Mouse (Mus musculus): ENCODE measurements around the gene Vstm2l. TPM values are rescaled to one million over a fixed set of nuclear protein-coding genes. Genes with fewer than 3 reads are reported as not detected.

The Vstm2l gene
- polyA plus RNA-seq, 1 experiment from 2014 or later: 0.90 TPM

- no peak overlapping the region for H3K27ac ChIP-seq (ENCODE audit: low read depth, low read length)
- H3K4me3 ChIP-seq (ENCODE audit: low read depth, low read length): no peak overlapping the region
- H3K4me1 ChIP-seq (replicated peaks; ENCODE audit: control insufficient read depth, insufficient read depth, low read length): no peaks in the 10 kb centered on the region
- no peak for ATAC-seq
- no peaks in the 10 kb centered on the region for H3K36me3 ChIP-seq (ENCODE audit: control insufficient read depth, insufficient read depth)
- H3K4me2 ChIP-seq (replicated peaks; ENCODE audit: low read depth): no peak overlapping the region
- H3K9ac ChIP-seq (ENCODE audit: low read depth, low read length): no peak overlapping the region
- H3K27me3 ChIP-seq (replicated peaks; ENCODE audit: control insufficient read depth, insufficient read depth, low read length): no peaks in the 10 kb centered on the region
- no peak for TF ChIP-seq CTCF (IDR thresholded peaks at IDR 0.05; ENCODE audit: low read depth)
- WGBS: 44% methylated on average over 5 of the region's 5 CpGs
- H3K9me3 ChIP-seq (ENCODE audit: control insufficient read depth): no peaks in the 10 kb centered on the region
Observed at GRCm38 (mm10) chr2:157953978-157954377, 39.5 kb downstream of the Vstm2l start.

- no peaks in the 10 kb centered on the region for H3K27me3 ChIP-seq (replicated peaks; ENCODE audit: control insufficient read depth, insufficient read depth, low read length)
- H3K4me1 ChIP-seq (replicated peaks; ENCODE audit: control insufficient read depth, insufficient read depth, low read length): no peaks in the 10 kb centered on the region
- H3K4me3 ChIP-seq (ENCODE audit: low read depth, low read length): no peak overlapping the region
- no peak overlapping the region for H3K9ac ChIP-seq (ENCODE audit: low read depth, low read length)
- TF ChIP-seq CTCF (IDR thresholded peaks at IDR 0.05; ENCODE audit: low read depth): no peak
- H3K36me3 ChIP-seq (ENCODE audit: control insufficient read depth, insufficient read depth): no peaks in the 10 kb centered on the region
- H3K27ac ChIP-seq (ENCODE audit: low read depth, low read length): no peak overlapping the region
- no peak overlapping the region for H3K4me2 ChIP-seq (replicated peaks; ENCODE audit: low read depth)
- no peak for ATAC-seq
- 4% methylated on average over 2 of the region's 2 CpGs for WGBS
- H3K9me3 ChIP-seq (ENCODE audit: control insufficient read depth): no peaks in the 10 kb centered on the region
Observed at GRCm38 (mm10) chr2:157957707-157958108, 43.3 kb downstream of the Vstm2l start.

GRCm38 (mm10) chr2:157967856-157968255 is 53.4 kb downstream of the Vstm2l start:
- H3K9me3 ChIP-seq (ENCODE audit: control insufficient read depth): no peaks in the 10 kb centered on the region
- 23% methylated on average over 3 of the region's 3 CpGs for WGBS
- H3K36me3 ChIP-seq (ENCODE audit: control insufficient read depth, insufficient read depth): no peaks in the 10 kb centered on the region
- no peak overlapping the region for H3K27ac ChIP-seq (ENCODE audit: low read depth, low read length)
- no peaks in the 10 kb centered on the region for H3K4me1 ChIP-seq (replicated peaks; ENCODE audit: control insufficient read depth, insufficient read depth, low read length)
- no peak for TF ChIP-seq CTCF (IDR thresholded peaks at IDR 0.05; ENCODE audit: low read depth)
- no peak for ATAC-seq
- no peak overlapping the region for H3K9ac ChIP-seq (ENCODE audit: low read depth, low read length)
- H3K27me3 ChIP-seq (replicated peaks; ENCODE audit: control insufficient read depth, insufficient read depth, low read length): no peaks in the 10 kb centered on the region
- no peak overlapping the region for H3K4me3 ChIP-seq (ENCODE audit: low read depth, low read length)
- H3K4me2 ChIP-seq (replicated peaks; ENCODE audit: low read depth): no peak overlapping the region

- WGBS: 54% methylated on average over 6 of the region's 6 CpGs
- Histone ChIP-seq H3K9ac (ENCODE audit: low read depth, low read length) (no peak overlapping the region), H3K4me2 (replicated peaks; ENCODE audit: low read depth) (no peak overlapping the region), H3K27ac (ENCODE audit: low read depth, low read length) (no peak overlapping the region), H3K9me3 (ENCODE audit: control insufficient read depth) (no peaks in the 10 kb centered on the region), H3K4me1 (replicated peaks; ENCODE audit: control insufficient read depth, insufficient read depth, low read length) (no peaks in the 10 kb centered on the region), H3K27me3 (replicated peaks; ENCODE audit: control insufficient read depth, insufficient read depth, low read length) (0 out of 2 replicates have a peak, but pooled peaks cover 4% of the 10 kb centered on the region), H3K36me3 (ENCODE audit: control insufficient read depth, insufficient read depth) (no peaks in the 10 kb centered on the region), H3K4me3 (ENCODE audit: low read depth, low read length) (no peak overlapping the region)
- no peak for ATAC-seq
- no peak for TF ChIP-seq CTCF (IDR thresholded peaks at IDR 0.05; ENCODE audit: low read depth)
Observed at GRCm38 (mm10) chr2:157970124-157970523, 55.7 kb downstream of the Vstm2l start.

GRCm38 (mm10) chr2:157970669-157971068 is 56.2 kb downstream of the Vstm2l start:
- Histone ChIP-seq H3K9me3 (ENCODE audit: control insufficient read depth) (no peaks in the 10 kb centered on the region), H3K27ac (ENCODE audit: low read depth, low read length) (no peak overlapping the region), H3K4me3 (ENCODE audit: low read depth, low read length) (no peak overlapping the region), H3K4me2 (replicated peaks; ENCODE audit: low read depth) (no peak overlapping the region), H3K4me1 (replicated peaks; ENCODE audit: control insufficient read depth, insufficient read depth, low read length) (no peaks in the 10 kb centered on the region), H3K9ac (ENCODE audit: low read depth, low read length) (no peak overlapping the region), H3K27me3 (replicated peaks; ENCODE audit: control insufficient read depth, insufficient read depth, low read length) (0 out of 2 replicates have a peak, but pooled peaks cover 4% of the 10 kb centered on the region), H3K36me3 (ENCODE audit: control insufficient read depth, insufficient read depth) (no peaks in the 10 kb centered on the region)
- WGBS: 1% methylated on average over 3 of the region's 3 CpGs
- no peak for TF ChIP-seq CTCF (IDR thresholded peaks at IDR 0.05; ENCODE audit: low read depth)
- no peak for ATAC-seq

- Histone ChIP-seq H3K36me3 (ENCODE audit: control insufficient read depth, insufficient read depth) (no peaks in the 10 kb centered on the region), H3K27me3 (replicated peaks; ENCODE audit: control insufficient read depth, insufficient read depth, low read length) (0 out of 2 replicates have a peak, but pooled peaks cover 9% of the 10 kb centered on the region), H3K9me3 (ENCODE audit: control insufficient read depth) (no peaks in the 10 kb centered on the region), H3K9ac (ENCODE audit: low read depth, low read length) (no peak overlapping the region), H3K27ac (ENCODE audit: low read depth, low read length) (no peak overlapping the region), H3K4me2 (replicated peaks; ENCODE audit: low read depth) (no peak overlapping the region), H3K4me1 (replicated peaks; ENCODE audit: control insufficient read depth, insufficient read depth, low read length) (no peaks in the 10 kb centered on the region), H3K4me3 (ENCODE audit: low read depth, low read length) (no peak overlapping the region)
- no peak for ATAC-seq
- WGBS: 7% methylated on average over 23 of the region's 23 CpGs
- TF ChIP-seq CTCF (IDR thresholded peaks at IDR 0.05; ENCODE audit: low read depth): no peak
Observed at GRCm38 (mm10) chr2:157974604-157975501, 60.4 kb downstream of the Vstm2l start.
